Mouse (Mus musculus) gastrocnemius, postnatal 36 days (tissue): ENCODE measurements around the gene Hoxa10. TPM values are rescaled to one million over a fixed set of nuclear protein-coding genes. Genes with fewer than 3 reads are reported as not detected.

Experiments
- DNase-seq, 2 experiments: peaks; one replicate each; pipeline ENCODE4 v3.0.0; 2022
- intact Hi-C: fragments of 180-260 bp; cut with DNase I; formaldehyde crosslinking; loops from one replicate; pipeline ENCODE4 v1.15.1; 2025
- total RNA-seq, 2 experiments: library from RNA; stranded (reverse); gene quantifications; 2 replicates each; pipeline ENCODE4 v1.2.3; 2021

Gene Hoxa10
- total RNA-seq, 2 experiments from 2014 or later = 13.6 to 16.9 TPM

GRCm38 (mm10) chr6:52200073-52200750, 40.4 kb downstream of the Hoxa10 start:
- no peak for DNase-seq
- intact Hi-C loops = loop anchor here (5.0 kb wide), 1 partner anchor 198 kb away; no protein-coding TSS in a partner anchor

- no peak for DNase-seq
- intact Hi-C loops = no loop called here
These were observed 43.4 kb downstream of the Hoxa10 start for GRCm38 (mm10) chr6:52197271-52197670.

- intact Hi-C loops = no loop called here
- no peak for DNase-seq
These were observed 43.8 kb downstream of the Hoxa10 start for GRCm38 (mm10) chr6:52196811-52197210.

- intact Hi-C loops = loop anchor here (5.0 kb wide), 2 partner anchors 37 to 187 kb away; partner anchors contain the start of gene Hoxa1
- no peak for DNase-seq
These were observed 46.0 kb downstream of the Hoxa10 start for GRCm38 (mm10) chr6:52194690-52195089.

- DNase-seq = peak; percentile 79 to 84
- intact Hi-C loops = loop anchor here (5.0 kb wide), 2 partner anchors 35 to 185 kb away; partner anchors contain the start of gene Hoxa1
These were observed 48.6 kb downstream of the Hoxa10 start for GRCm38 (mm10) chr6:52191860-52192550.

- intact Hi-C loops = loop anchor here (5.0 kb wide), 2 partner anchors 34 to 184 kb away; partner anchors contain the start of gene Hoxa1
- no peak for DNase-seq
These were observed 49.5 kb downstream of the Hoxa10 start, which contains the start of gene Hoxa4 for GRCm38 (mm10) chr6:52190906-52191810. Gene Hoxa4 (minus strand): TSS chr6:52191753.

GRCm38 (mm10) chr6:52190410-52190809, 50.2 kb downstream of the Hoxa10 start:
- intact Hi-C loops = loop anchor here (5.0 kb wide), 2 partner anchors 33 to 183 kb away; partner anchors contain the start of gene Hoxa1
- peak in 1 of 2 experiments; percentile 25 for DNase-seq

- DNase-seq = no peak
- intact Hi-C loops = loop anchor here (5.0 kb wide), 2 partner anchors 33 to 183 kb away; partner anchors contain the start of gene Hoxa1
These were observed 50.7 kb downstream of the Hoxa10 start for GRCm38 (mm10) chr6:52189909-52190308.

GRCm38 (mm10) chr6:52189172-52189591, 51.5 kb downstream of the Hoxa10 start:
- intact Hi-C loops = no loop called here
- no peak for DNase-seq

- no peak for DNase-seq
- intact Hi-C loops = no loop called here
These were observed 54.2 kb downstream of the Hoxa10 start for GRCm38 (mm10) chr6:52186500-52186899.

- intact Hi-C loops = no loop called here
- no peak for DNase-seq
These were observed 54.8 kb downstream of the Hoxa10 start for GRCm38 (mm10) chr6:52185834-52186233.

GRCm38 (mm10) chr6:52185222-52185621, 55.4 kb downstream of the Hoxa10 start:
- no peak for DNase-seq
- intact Hi-C loops = no loop called here

- DNase-seq = no peak
- intact Hi-C loops = no loop called here
These were observed 56.0 kb downstream of the Hoxa10 start for GRCm38 (mm10) chr6:52184668-52185067.

- intact Hi-C loops = no loop called here
- no peak for DNase-seq
These were observed 57.2 kb downstream of the Hoxa10 start for GRCm38 (mm10) chr6:52183311-52184080.

GRCm38 (mm10) chr6:52182793-52183192, 57.9 kb downstream of the Hoxa10 start:
- no peak for DNase-seq
- intact Hi-C loops = no loop called here

- no peak for DNase-seq
- intact Hi-C loops = no loop called here
These were observed 58.6 kb downstream of the Hoxa10 start for GRCm38 (mm10) chr6:52182030-52182429.
